In genomic region chr12:84827384-84827933, GRCm38 (mm10) we compare ENCODE assay signal across 15 mouse cellular contexts. TPM values are rescaled to one million over a fixed set of nuclear protein-coding genes. Genes with fewer than 3 reads are reported as not detected.
DNase-seq lines count a peak whose midpoint lies in the region; ATAC-seq and TF ChIP-seq lines count a peak whose summit lies in the region.
"Had no signal": no experiment of that assay in that cellular context is flagged by ENCODE, and none has a peak within 500 bp of the region (broad histone marks: within the 10 kb centered on the region; RNA-seq: fewer than 3 reads in every experiment).

No protein-coding gene starts in this region.

- H3K27me3 ChIP-seq in lung, embryonic 15.5 days: no peaks in the 10 kb centered on the region; the same call in 1 of the 2 replicates
- H3K27me3 ChIP-seq in lung, postnatal 0 days (replicated peaks; ENCODE audit: insufficient read depth, low read length): no peaks in the 10 kb centered on the region
- H3K27me3 ChIP-seq in kidney, embryonic 14.5 days (ENCODE audit: control insufficient read depth, insufficient read depth, low read length): no peaks in the 10 kb centered on the region
- H3K27me3 ChIP-seq: forebrain, embryonic 15.5 days had no signal

- peak; percentile 67 for DNase-seq in cerebellum, adult 11-12 months
- DNase-seq in cerebellum, adult 9-10 months: no peak
- DNase-seq in lung, postnatal 0 days (ENCODE audit: low spot score): no peak
- DNase-seq in NIH3T3 (ENCODE audit: low read depth): peak; percentile 50
- DNase-seq in cerebellum, postnatal 36 days: peak; percentile 40 to 45
- DNase-seq in gastrocnemius, adult 8-10 months (ENCODE audit: low spot score in 2 of 2): no peak
- DNase-seq: gastrocnemius, postnatal 10 days; kidney, adult 8-10 months; midbrain, embryonic 14.5 days had no signal

- H3K4me2 ChIP-seq in lung, embryonic 15.5 days: no peak overlapping the region
- no peak overlapping the region for H3K4me2 ChIP-seq in lung, postnatal 0 days (replicated peaks; ENCODE audit: low read depth, low read length)
- H3K4me2 ChIP-seq in kidney, embryonic 14.5 days (replicated peaks; ENCODE audit: low read depth, low read length): no peak overlapping the region
- H3K4me2 ChIP-seq: forebrain, embryonic 15.5 days; heart, embryonic 11.5 days; liver, embryonic 15.5 days had no signal

- ATAC-seq in lung, embryonic 15.5 days (ENCODE audit: borderline replicate concordance, extremely low read depth, low FRiP score, low TSS enrichment): 0 out of 2 replicates have a peak, but pooled peaks have one; percentile 24
- no peak for ATAC-seq in lung, postnatal 0 days
- ATAC-seq in kidney, embryonic 14.5 days (ENCODE audit: low FRiP score, low TSS enrichment): no peak
- ATAC-seq: forebrain, embryonic 15.5 days had no signal

- H3K4me3 ChIP-seq in lung, embryonic 15.5 days: no peak overlapping the region
- H3K4me3 ChIP-seq in lung, postnatal 0 days (ENCODE audit: low read depth, low read length): no peak overlapping the region
- no peak overlapping the region for H3K4me3 ChIP-seq in kidney, embryonic 14.5 days (ENCODE audit: low read length)
- H3K4me3 ChIP-seq: forebrain, embryonic 15.5 days; liver, embryonic 15.5 days had no signal

- H3K9ac ChIP-seq in lung, embryonic 15.5 days: no peak overlapping the region
- no peak overlapping the region for H3K9ac ChIP-seq in lung, postnatal 0 days (replicated peaks; ENCODE audit: low read depth)
- no peak overlapping the region for H3K9ac ChIP-seq in kidney, embryonic 14.5 days (ENCODE audit: low read depth, low read length)
- H3K9ac ChIP-seq: forebrain, embryonic 15.5 days; liver, embryonic 15.5 days had no signal

- H3K36me3 ChIP-seq in lung, embryonic 15.5 days: no peaks in the 10 kb centered on the region
- no peaks in the 10 kb centered on the region for H3K36me3 ChIP-seq in lung, postnatal 0 days (ENCODE audit: insufficient read depth, low read length)
- no peaks in the 10 kb centered on the region for H3K36me3 ChIP-seq in kidney, embryonic 14.5 days (ENCODE audit: control insufficient read depth, insufficient read depth, low read length)
- H3K36me3 ChIP-seq: forebrain, embryonic 15.5 days; liver, embryonic 15.5 days had no signal

- TF ChIP-seq EP300 in lung, postnatal 0 days (IDR thresholded peaks at IDR 0.05): no peak

- TF ChIP-seq CTCF in lung, postnatal 0 days (IDR thresholded peaks at IDR 0.05): no peak

- peaks cover 19% of the 10 kb centered on the region; the same call in 1 of the 2 replicates for H3K4me1 ChIP-seq in lung, embryonic 15.5 days
- H3K4me1 ChIP-seq in lung, postnatal 0 days (ENCODE audit: insufficient read depth, low read depth, low read length): peaks cover 7% of the 10 kb centered on the region; the same call in 1 of the 2 replicates
- H3K4me1 ChIP-seq in kidney, embryonic 14.5 days (ENCODE audit: control insufficient read depth, insufficient read depth, low read length): no peaks in the 10 kb centered on the region
- H3K4me1 ChIP-seq: forebrain, embryonic 15.5 days; liver, embryonic 15.5 days had no signal

- no peak overlapping the region for H3K27ac ChIP-seq in lung, embryonic 15.5 days
- no peak overlapping the region for H3K27ac ChIP-seq in lung, postnatal 0 days (ENCODE audit: low read length)
- no peak overlapping the region for H3K27ac ChIP-seq in kidney, embryonic 14.5 days (ENCODE audit: low read depth, low read length)
- H3K27ac ChIP-seq: forebrain, embryonic 15.5 days; liver, embryonic 15.5 days; macrophage had no signal

- no peaks in the 10 kb centered on the region for H3K9me3 ChIP-seq in lung, embryonic 15.5 days
- no peaks in the 10 kb centered on the region for H3K9me3 ChIP-seq in lung, postnatal 0 days (ENCODE audit: low read length)
- H3K9me3 ChIP-seq in kidney, embryonic 14.5 days (ENCODE audit: control insufficient read depth, low read length): no peaks in the 10 kb centered on the region
- H3K9me3 ChIP-seq: forebrain, embryonic 15.5 days; liver, embryonic 15.5 days had no signal

- WGBS in lung, embryonic 15.5 days: 39% methylated on average over 8 of the region's 8 CpGs
- WGBS in lung, postnatal 0 days: 27% methylated on average over 8 of the region's 8 CpGs
- whole genome bisulfite sequencing in kidney, embryonic 14.5 days: 60% methylated on average over 8 of the region's 8 CpGs

RNA-seq across cellular contexts. Expression of gene Ltbp2, which starts 48.9 kb away (rescaled TPM):
- polyA plus RNA-seq in lung, embryonic 15.5 days (2015; fragmentation: Nextera tagmentation; extraction: Ambion mirVana): 12.8 and 15.1 TPM in 2 replicates
- 22.4 and 25.7 TPM in 2 replicates for polyA plus RNA-seq in lung, postnatal 0 days (2015; fragmentation: Nextera tagmentation; extraction: Ambion mirVana)
- polyA plus RNA-seq in kidney, embryonic 14.5 days (2014; fragmentation: Nextera tagmentation; extraction: Ambion mirVana): 0.08 TPM in 1 of 2 replicates, not detected in the other
- total RNA-seq in gastrocnemius, adult 8-10 months (2022): 1 to 10 TPM; 1.6 to 3.1 (median 2.4) TPM

RNA-seq across cellular contexts. Expression of gene Isca2, which starts 54.4 kb away (rescaled TPM):
- polyA plus RNA-seq in lung, embryonic 15.5 days (2015; fragmentation: Nextera tagmentation; extraction: Ambion mirVana): 130 and 136 TPM in 2 replicates
- polyA plus RNA-seq in lung, postnatal 0 days (2015; fragmentation: Nextera tagmentation; extraction: Ambion mirVana): 103 and 105 TPM in 2 replicates
- 138 and 170 TPM in 2 replicates for polyA plus RNA-seq in kidney, embryonic 14.5 days (2014; fragmentation: Nextera tagmentation; extraction: Ambion mirVana)
- 10 to 100 TPM; 41.4 to 48.9 (median 45.8) TPM for total RNA-seq in gastrocnemius, adult 8-10 months (2022)

RNA-seq across cellular contexts. Expression of gene Npc2, which starts 54.5 kb away (rescaled TPM):
- polyA plus RNA-seq in lung, embryonic 15.5 days (2015; fragmentation: Nextera tagmentation; extraction: Ambion mirVana): 150 and 162 TPM in 2 replicates
- 523 and 558 TPM in 2 replicates for polyA plus RNA-seq in lung, postnatal 0 days (2015; fragmentation: Nextera tagmentation; extraction: Ambion mirVana)
- polyA plus RNA-seq in kidney, embryonic 14.5 days (2014; fragmentation: Nextera tagmentation; extraction: Ambion mirVana): 50.2 and 59.0 TPM in 2 replicates
- total RNA-seq in gastrocnemius, adult 8-10 months (2022): 10 to 100 TPM; 12.1 to 16.8 (median 14.0) TPM

Comparison
In these comparisons a context has a peak if more than half of its experiments do, and no peak if none do; other contexts are left out.
1. DNase-seq: peak in cerebellum, adult 11-12 months (single experiment), NIH3T3 (single experiment) and cerebellum, postnatal 36 days (2 of 2); none in cerebellum, adult 9-10 months (single experiment), lung, postnatal 0 days (single experiment) and gastrocnemius, adult 8-10 months (0 of 2).
2. RNA of gene Ltbp2, which starts 48.9 kb away (polyA plus RNA-seq): 22.4 to 25.7 TPM in lung, postnatal 0 days and 12.8 to 15.1 TPM in lung, embryonic 15.5 days; 0.08 TPM in kidney, embryonic 14.5 days; every median in the first group is over 10 times any median in the second.